Mouse (Mus musculus): Measurements from ENCODE around the gene Angpt4.

GRCm38 (mm10) chr2:151985426-151986172, 74.6 kb downstream of the Angpt4 start:
- TF ChIP-seq POLR2A (IDR thresholded peaks at IDR 0.05; ENCODE audit: extremely low read depth, insufficient read depth, low read length) (no peak), CTCF (IDR thresholded peaks at IDR 0.05; ENCODE audit: low read depth, low read length) (no peak)

Data from liver, adult 2 months (tissue).